37 mouse cellular contexts compared by ENCODE assay signal in genomic region chr17:36154271-36155149, GRCm38 (mm10). TPM values are rescaled to one million over a fixed set of nuclear protein-coding genes. Genes with fewer than 3 reads are reported as not detected.
A peak's percentile ranks its signal among the peaks of the same experiment; 100 is the strongest.
DNase-seq lines count a peak whose midpoint lies in the region; ATAC-seq and TF ChIP-seq lines count a peak whose summit lies in the region.
"Had no signal": no experiment of that assay in that cellular context is flagged by ENCODE, and none has a peak within 500 bp of the region (broad histone marks: within the 10 kb centered on the region; RNA-seq: fewer than 3 reads in every experiment).

No protein-coding gene starts in this region.

- TF ChIP-seq CTCF in MEL (IDR thresholded peaks at IDR 0.05 in 2 of 3, conservative IDR thresholded peaks at IDR 0.05 in 1 of 3; ENCODE audit: control insufficient read depth in 1 of 3, insufficient read depth in 1 of 3, low read depth in 2 of 3, low read length in 3 of 3, poor library complexity in 1 of 3, severe bottlenecking in 1 of 3), result no peak
- no peak for TF ChIP-seq CTCF in forebrain, postnatal 0 days (IDR thresholded peaks at IDR 0.05; ENCODE audit: low read depth)

- H3K9me3 ChIP-seq in lung, embryonic 16.5 days (ENCODE audit: control insufficient read depth, low read length), result no peaks in the 10 kb centered on the region
- no peaks in the 10 kb centered on the region for H3K9me3 ChIP-seq in MEL (replicated peaks; ENCODE audit: insufficient read depth, low read length)
- no peaks in the 10 kb centered on the region for H3K9me3 ChIP-seq in forebrain, postnatal 0 days (ENCODE audit: low read length)
- H3K9me3 ChIP-seq: embryonic facial prominence, embryonic 13.5 days; forebrain, embryonic 10.5 days; forebrain, embryonic 15.5 days; hindbrain, embryonic 12.5 days; liver, embryonic 13.5 days; neural tube, embryonic 15.5 days; stomach, embryonic 15.5 days had no signal

- peak; percentile 52 for DNase-seq in heart, adult 11 months
- DNase-seq in heart, postnatal 4 days, result no peak
- DNase-seq in lung, postnatal 25 days (ENCODE audit: low spot score), result no peak
- peak; percentile 23 for DNase-seq in 3134 (ENCODE audit: extremely low read depth, insufficient read length, low spot score)
- DNase-seq in MEL (ENCODE audit: low read depth, low spot score), result no peak
- no peak for DNase-seq in forebrain, postnatal 0 days
- DNase-seq: adrenal gland, postnatal 25 days; B cell, adult 2 months; cerebellum, adult 11-12 months; cerebellum, postnatal 10 days; kidney, adult 9 months; kidney, postnatal 10 days; layer of hippocampus, postnatal 36 days; left cerebral cortex, postnatal 4 days; liver, embryonic 13.5 days; lung, adult 2 months; midbrain, embryonic 14.5 days; retina, postnatal 1 day; right cerebral cortex, postnatal 14 days; thymus, postnatal 25 days had no signal

- TF ChIP-seq POLR2A in MEL (IDR thresholded peaks at IDR 0.05; ENCODE audit: control insufficient read depth in 1 of 2, insufficient read depth in 1 of 2, low read depth in 1 of 2, low read length in 2 of 2, poor library complexity in 1 of 2), result no peak

- no peaks in the 10 kb centered on the region for H3K4me1 ChIP-seq in lung, embryonic 16.5 days (replicated peaks; ENCODE audit: control insufficient read depth, insufficient read depth, low read length)
- no peaks in the 10 kb centered on the region for H3K4me1 ChIP-seq in MEL (ENCODE audit: control insufficient read depth in 1 of 2, insufficient read depth in 2 of 2, low read length in 2 of 2)
- H3K4me1 ChIP-seq in forebrain, postnatal 0 days (ENCODE audit: insufficient read depth), result no peaks in the 10 kb centered on the region
- H3K4me1 ChIP-seq: liver, embryonic 13.5 days; stomach, embryonic 15.5 days had no signal

- H3K27me3 ChIP-seq in lung, embryonic 16.5 days (ENCODE audit: control insufficient read depth, insufficient read depth, low read depth, low read length), result peaks cover 4% of the 10 kb centered on the region
- no peaks in the 10 kb centered on the region; a peak in 1 of 4 replicates for H3K27me3 ChIP-seq in MEL (ENCODE audit: control insufficient read depth in 1 of 2, insufficient read depth in 2 of 2, low read length in 2 of 2)
- H3K27me3 ChIP-seq in forebrain, postnatal 0 days (ENCODE audit: insufficient read depth, low read length), result peaks cover 5% of the 10 kb centered on the region

- peak overlapping the region; percentile 38 for H3K4me3 ChIP-seq in lung, embryonic 16.5 days (ENCODE audit: low read length)
- peak overlapping the region in 1 of 2 experiments; percentile 29; a peak in 1 of 4 replicates for H3K4me3 ChIP-seq in MEL (ENCODE audit: control insufficient read depth in 1 of 2, insufficient read depth in 1 of 2, low read depth in 2 of 2, low read length in 2 of 2)
- H3K4me3 ChIP-seq in forebrain, postnatal 0 days (ENCODE audit: low read depth, low read length), result no peak overlapping the region
- H3K4me3 ChIP-seq: embryonic facial prominence, embryonic 13.5 days; forebrain, embryonic 10.5 days; forebrain, embryonic 15.5 days; hindbrain, embryonic 12.5 days; liver, embryonic 13.5 days; neural tube, embryonic 15.5 days; stomach, embryonic 15.5 days had no signal

- TF ChIP-seq EP300 in MEL (IDR thresholded peaks at IDR 0.05; ENCODE audit: low read depth in 1 of 2, low read length in 2 of 2), result no peak

- ATAC-seq in lung, embryonic 16.5 days (ENCODE audit: low read depth), result peak; percentile 90
- no peak for ATAC-seq in forebrain, postnatal 0 days
- ATAC-seq: forebrain, embryonic 15.5 days; hindbrain, postnatal 0 days; intestine, embryonic 16.5 days had no signal

- peak overlapping the region; percentile 86 for H3K27ac ChIP-seq in lung, embryonic 16.5 days (ENCODE audit: low read length)
- no peak overlapping the region for H3K27ac ChIP-seq in MEL (ENCODE audit: control insufficient read depth, low read depth, low read length)
- no peak overlapping the region for H3K27ac ChIP-seq in forebrain, postnatal 0 days (ENCODE audit: low read depth, low read length)
- H3K27ac ChIP-seq: embryonic facial prominence, embryonic 13.5 days; forebrain, embryonic 10.5 days; forebrain, embryonic 15.5 days; hindbrain, embryonic 12.5 days; hindbrain, postnatal 0 days; liver, embryonic 13.5 days; neural tube, embryonic 15.5 days; stomach, embryonic 15.5 days had no signal

- 7% methylated on average over 3 of the region's 3 CpGs for WGBS in lung, embryonic 16.5 days
- WGBS in forebrain, postnatal 0 days, result 20% methylated on average over 3 of the region's 3 CpGs

- H3K36me3 ChIP-seq in lung, embryonic 16.5 days (ENCODE audit: control insufficient read depth, insufficient read depth, low read length), result no peaks in the 10 kb centered on the region
- no peaks in the 10 kb centered on the region for H3K36me3 ChIP-seq in MEL (ENCODE audit: control insufficient read depth in 1 of 2, insufficient read depth in 2 of 2, low read length in 2 of 2)
- no peaks in the 10 kb centered on the region for H3K36me3 ChIP-seq in forebrain, postnatal 0 days (ENCODE audit: insufficient read depth)
- H3K36me3 ChIP-seq: embryonic facial prominence, embryonic 13.5 days; forebrain, embryonic 10.5 days; forebrain, embryonic 15.5 days; hindbrain, embryonic 12.5 days; liver, embryonic 13.5 days; neural tube, embryonic 15.5 days; stomach, embryonic 15.5 days had no signal

- no peaks in the 10 kb centered on the region for H3K79me2 ChIP-seq in MEL (ENCODE audit: control insufficient read depth, insufficient read depth, low read length, poor library complexity)

- TF ChIP-seq RAD21 in MEL (IDR thresholded peaks at IDR 0.05; ENCODE audit: low read depth, low read length), result no peak

- peak overlapping the region; percentile 59 for H3K9ac ChIP-seq in lung, embryonic 16.5 days (ENCODE audit: low read length)
- H3K9ac ChIP-seq in MEL (ENCODE audit: control insufficient read depth, low read depth, low read length, poor library complexity, severe bottlenecking), result no peak overlapping the region
- no peak overlapping the region for H3K9ac ChIP-seq in forebrain, postnatal 0 days
- H3K9ac ChIP-seq: embryonic facial prominence, embryonic 13.5 days; forebrain, embryonic 15.5 days; hindbrain, embryonic 12.5 days; liver, embryonic 13.5 days; neural tube, embryonic 15.5 days; stomach, embryonic 15.5 days had no signal

- peak overlapping the region; percentile 56 for H3K4me2 ChIP-seq in lung, embryonic 16.5 days (ENCODE audit: low read depth, low read length)
- H3K4me2 ChIP-seq in forebrain, postnatal 0 days (ENCODE audit: low read depth), result no peak overlapping the region
- H3K4me2 ChIP-seq: embryonic facial prominence, embryonic 13.5 days; forebrain, embryonic 15.5 days; hindbrain, embryonic 12.5 days; liver, embryonic 13.5 days; neural tube, embryonic 15.5 days; stomach, embryonic 15.5 days had no signal

TF ChIP-seq in MEL, 35 proteins besides CTCF, POLR2A, EP300 and RAD21:
- TF ChIP-seq MAFK (IDR thresholded peaks at IDR 0.05; ENCODE audit: borderline replicate concordance, low read depth, low read length) (no peak), MYC (IDR thresholded peaks at IDR 0.05; ENCODE audit: low read depth, low read length) (no peak), RCOR1 (IDR thresholded peaks at IDR 0.05; ENCODE audit: low read depth, low read length) (no peak), JUND (IDR thresholded peaks at IDR 0.05; ENCODE audit: low read depth, low read length) (no peak), USF1 (IDR thresholded peaks at IDR 0.05; ENCODE audit: low read depth, low read length) (0 out of 2 replicates have a peak, but pooled peaks have one; percentile 33), MAZ (IDR thresholded peaks at IDR 0.05; ENCODE audit: low read depth, low read length) (no peak), ZC3H11A (IDR thresholded peaks at IDR 0.05; ENCODE audit: low read depth, low read length) (no peak), UBTF (IDR thresholded peaks at IDR 0.05; ENCODE audit: borderline replicate concordance, insufficient read depth, low read depth, low read length) (no peak)

RNA-seq across cellular contexts. Expression of gene Gm8909, which starts 13.8 kb away (rescaled TPM):
- total RNA-seq in heart, postnatal 4 days (2021), result not detected
- 24.5 and 27.5 TPM in 2 replicates for polyA plus RNA-seq in lung, embryonic 16.5 days (2015; fragmentation: Nextera tagmentation; extraction: Ambion mirVana)
- total RNA-seq in MEL (2012; rRNA removed), result not detected in 2 replicates
- 1 to 10 TPM in 1 of 2 experiments, not detected in 1; 3.0 TPM for polyA plus RNA-seq in MEL (2012; ENCODE audit: insufficient read depth in 1 of 2, insufficient read length in 2 of 2, low read depth in 1 of 2, low replicate concordance in 2 of 2, missing spikeins in 1 of 2)
- not detected in 2 replicates for total RNA-seq in forebrain, postnatal 0 days (2014; rRNA removed)
- not detected in 2 replicates for polyA plus RNA-seq in forebrain, postnatal 0 days (2015; fragmentation: Nextera tagmentation; extraction: Ambion mirVana)
- total RNA-seq: adrenal gland, postnatal 25 days; common myeloid progenitor, adult 5-6 weeks; ES-E14; gastrocnemius, adult 8-10 months; gastrocnemius, postnatal 4 days; heart, postnatal 25 days; hindbrain, postnatal 0 days; layer of hippocampus, postnatal 36 days; left cerebral cortex, postnatal 4 days; megakaryocyte progenitor cell, adult 5-6 weeks had no signal
- polyA plus RNA-seq: embryonic facial prominence, embryonic 13.5 days; forebrain, embryonic 10.5 days; forebrain, embryonic 15.5 days; heart, embryonic 14.5 days; hindbrain, embryonic 12.5 days; limb, embryonic 14.5 days; liver, embryonic 13.5 days; midbrain, embryonic 14.5 days; neural tube, embryonic 15.5 days had no signal

RNA-seq across cellular contexts. Expression of gene Gm7030, which starts 25.3 kb away (rescaled TPM):
- total RNA-seq in heart, postnatal 4 days (2021), result not detected
- polyA plus RNA-seq in lung, embryonic 16.5 days (2015; fragmentation: Nextera tagmentation; extraction: Ambion mirVana), result not detected in 2 replicates
- not detected in 2 replicates for total RNA-seq in MEL (2012; rRNA removed)
- polyA plus RNA-seq in MEL (2012; ENCODE audit: insufficient read depth in 1 of 2, insufficient read length in 2 of 2, low read depth in 1 of 2, low replicate concordance in 2 of 2, missing spikeins in 1 of 2), result not detected
- total RNA-seq in forebrain, postnatal 0 days (2014; rRNA removed), result not detected in 2 replicates
- polyA plus RNA-seq in forebrain, postnatal 0 days (2015; fragmentation: Nextera tagmentation; extraction: Ambion mirVana), result not detected in 2 replicates
- total RNA-seq: adrenal gland, postnatal 25 days; common myeloid progenitor, adult 5-6 weeks; ES-E14; gastrocnemius, adult 8-10 months; gastrocnemius, postnatal 4 days; heart, postnatal 25 days; hindbrain, postnatal 0 days; layer of hippocampus, postnatal 36 days; left cerebral cortex, postnatal 4 days; megakaryocyte progenitor cell, adult 5-6 weeks had no signal
- polyA plus RNA-seq: embryonic facial prominence, embryonic 13.5 days; forebrain, embryonic 10.5 days; forebrain, embryonic 15.5 days; heart, embryonic 14.5 days; hindbrain, embryonic 12.5 days; hindbrain, postnatal 0 days; limb, embryonic 14.5 days; liver, embryonic 13.5 days; lung, adult 2 months; midbrain, embryonic 14.5 days; neural tube, embryonic 15.5 days; stomach, embryonic 15.5 days had no signal

RNA-seq across cellular contexts. Expression of gene Gm19684, which starts 33.0 kb away (rescaled TPM):
- total RNA-seq in heart, postnatal 4 days (2021), result not detected
- polyA plus RNA-seq in lung, embryonic 16.5 days (2015; fragmentation: Nextera tagmentation; extraction: Ambion mirVana), result not detected in 2 replicates
- total RNA-seq in MEL (2012; rRNA removed), result not detected in 2 replicates
- polyA plus RNA-seq in MEL (2012; ENCODE audit: insufficient read depth in 1 of 2, insufficient read length in 2 of 2, low read depth in 1 of 2, low replicate concordance in 2 of 2, missing spikeins in 1 of 2), result not detected
- not detected in 2 replicates for total RNA-seq in forebrain, postnatal 0 days (2014; rRNA removed)
- not detected in 2 replicates for polyA plus RNA-seq in forebrain, postnatal 0 days (2015; fragmentation: Nextera tagmentation; extraction: Ambion mirVana)
- total RNA-seq: ES-E14; gastrocnemius, postnatal 4 days; heart, postnatal 25 days; hindbrain, postnatal 0 days; left cerebral cortex, postnatal 4 days had no signal
- polyA plus RNA-seq: embryonic facial prominence, embryonic 13.5 days; forebrain, embryonic 10.5 days; forebrain, embryonic 15.5 days; heart, embryonic 14.5 days; hindbrain, embryonic 12.5 days; hindbrain, postnatal 0 days; limb, embryonic 14.5 days; liver, embryonic 13.5 days; midbrain, embryonic 14.5 days; neural tube, embryonic 15.5 days; stomach, embryonic 15.5 days had no signal

RNA-seq across cellular contexts. Expression of gene H2-T3, which starts 35.6 kb away (rescaled TPM):
- total RNA-seq in heart, postnatal 4 days (2021), result not detected
- polyA plus RNA-seq in lung, embryonic 16.5 days (2015; fragmentation: Nextera tagmentation; extraction: Ambion mirVana), result 0.80 and 1.1 TPM in 2 replicates
- not detected in 2 replicates for total RNA-seq in MEL (2012; rRNA removed)
- polyA plus RNA-seq in MEL (2012; ENCODE audit: insufficient read depth in 1 of 2, insufficient read length in 2 of 2, low read depth in 1 of 2, low replicate concordance in 2 of 2, missing spikeins in 1 of 2), result not detected
- total RNA-seq in forebrain, postnatal 0 days (2014; rRNA removed), result not detected in 2 replicates
- not detected in 2 replicates for polyA plus RNA-seq in forebrain, postnatal 0 days (2015; fragmentation: Nextera tagmentation; extraction: Ambion mirVana)
- total RNA-seq: adrenal gland, postnatal 25 days; common myeloid progenitor, adult 5-6 weeks; gastrocnemius, adult 8-10 months; heart, postnatal 25 days; hindbrain, postnatal 0 days; layer of hippocampus, postnatal 36 days; left cerebral cortex, postnatal 4 days; megakaryocyte progenitor cell, adult 5-6 weeks had no signal
- polyA plus RNA-seq: embryonic facial prominence, embryonic 13.5 days; forebrain, embryonic 10.5 days; forebrain, embryonic 15.5 days; heart, embryonic 14.5 days; hindbrain, embryonic 12.5 days; hindbrain, postnatal 0 days; limb, embryonic 14.5 days; liver, embryonic 13.5 days; lung, adult 2 months; midbrain, embryonic 14.5 days; neural tube, embryonic 15.5 days had no signal

Comparison
In these comparisons a context has a peak if more than half of its experiments do, and no peak if none do; other contexts are left out.
1. DNase-seq: peak in heart, adult 11 months (single experiment) and 3134 (single experiment); none in heart, postnatal 4 days (single experiment), lung, postnatal 25 days (single experiment), MEL (single experiment) and forebrain, postnatal 0 days (single experiment).